ENCODE assay signal across 18 mouse cellular contexts in genomic region chr4:126090101-126090847, GRCm38 (mm10). TPM values are rescaled to one million over a fixed set of nuclear protein-coding genes. Genes with fewer than 3 reads are reported as not detected.
DNase-seq lines count a peak whose midpoint lies in the region; ATAC-seq and TF ChIP-seq lines count a peak whose summit lies in the region.
"Had no signal": no experiment of that assay in that cellular context is flagged by ENCODE, and none has a peak within 500 bp of the region (broad histone marks: within the 10 kb centered on the region; RNA-seq: fewer than 3 reads in every experiment).

No protein-coding gene starts in this region.

- no peaks in the 10 kb centered on the region for H3K4me1 ChIP-seq in heart, postnatal 0 days (ENCODE audit: control insufficient read depth, insufficient read depth)
- no peaks in the 10 kb centered on the region; the same call in 1 of the 2 replicates for H3K4me1 ChIP-seq in spleen, adult 2 months (ENCODE audit: control insufficient read depth, insufficient read depth, insufficient read length)
- H3K4me1 ChIP-seq in liver, postnatal 0 days (ENCODE audit: insufficient read depth): peaks cover 20% of the 10 kb centered on the region
- H3K4me1 ChIP-seq: limb, embryonic 12.5 days; neural tube, embryonic 15.5 days had no signal

- WGBS in heart, postnatal 0 days: 69% methylated on average over 7 of the region's 7 CpGs
- 38% methylated on average over 7 of the region's 7 CpGs for WGBS in spleen, adult 2 months
- WGBS in liver, postnatal 0 days (ENCODE audit: insufficient replicate concordance): 39% methylated on average over 7 of the region's 7 CpGs

- no peaks in the 10 kb centered on the region for H3K36me3 ChIP-seq in heart, postnatal 0 days (replicated peaks; ENCODE audit: control insufficient read depth, insufficient read depth, low read length)
- no peaks in the 10 kb centered on the region for H3K36me3 ChIP-seq in spleen, adult 2 months (ENCODE audit: control insufficient read depth, insufficient read depth, low read length)
- no peaks in the 10 kb centered on the region for H3K36me3 ChIP-seq in liver, postnatal 0 days (replicated peaks; ENCODE audit: insufficient read depth, low read length)
- H3K36me3 ChIP-seq: G1E; heart, embryonic 13.5 days had no signal

- no peaks in the 10 kb centered on the region for H3K27me3 ChIP-seq in heart, postnatal 0 days (ENCODE audit: control insufficient read depth, insufficient read depth, low read length)
- no peaks in the 10 kb centered on the region for H3K27me3 ChIP-seq in spleen, adult 2 months (ENCODE audit: control insufficient read depth, insufficient read depth, low read length)
- no peaks in the 10 kb centered on the region for H3K27me3 ChIP-seq in liver, postnatal 0 days (ENCODE audit: insufficient read depth, low read length)
- H3K27me3 ChIP-seq: heart, embryonic 13.5 days; limb, embryonic 12.5 days; neural tube, embryonic 15.5 days had no signal

- peak overlapping the region; percentile 32; the same call in 1 of the 2 replicates for H3K27ac ChIP-seq in heart, postnatal 0 days (ENCODE audit: low read depth)
- H3K27ac ChIP-seq in spleen, adult 2 months (ENCODE audit: insufficient read depth, low read length): peak overlapping the region; percentile 77
- peak overlapping the region; percentile 61 for H3K27ac ChIP-seq in liver, postnatal 0 days (ENCODE audit: low read depth)
- H3K27ac ChIP-seq: heart, embryonic 13.5 days; limb, embryonic 12.5 days; neural tube, embryonic 15.5 days had no signal

- H3K4me3 ChIP-seq in heart, postnatal 0 days (ENCODE audit: low read depth, low read length): no peak overlapping the region
- no peak overlapping the region for H3K4me3 ChIP-seq in spleen, adult 2 months (ENCODE audit: extremely low read depth, insufficient read depth, insufficient read length)
- H3K4me3 ChIP-seq in liver, postnatal 0 days (ENCODE audit: low read depth, low read length): no peak overlapping the region
- H3K4me3 ChIP-seq: heart, embryonic 13.5 days; limb, embryonic 12.5 days; neural tube, embryonic 15.5 days had no signal

- H3K4me2 ChIP-seq in heart, postnatal 0 days (ENCODE audit: low read depth, low read length): no peak overlapping the region
- H3K4me2 ChIP-seq in liver, postnatal 0 days (ENCODE audit: low read depth, low read length): no peak overlapping the region
- H3K4me2 ChIP-seq: heart, embryonic 13.5 days; limb, embryonic 12.5 days; neural tube, embryonic 15.5 days had no signal

- no peak overlapping the region for H3K9ac ChIP-seq in heart, postnatal 0 days (replicated peaks; ENCODE audit: low read depth, low read length)
- H3K9ac ChIP-seq in liver, postnatal 0 days (replicated peaks): no peak overlapping the region
- H3K9ac ChIP-seq: heart, embryonic 13.5 days; limb, embryonic 12.5 days; neural tube, embryonic 15.5 days had no signal

- intact Hi-C loops in left cerebral cortex, postnatal 10 days (cut with DNase I): no loop called here

- TF ChIP-seq POLR2A in spleen, adult 2 months (IDR thresholded peaks at IDR 0.05; ENCODE audit: low read depth, low read length): no peak

- no peak for ATAC-seq in heart, postnatal 0 days (ENCODE audit: insufficient read depth, low read depth)
- peak; percentile 85 for ATAC-seq in liver, postnatal 0 days
- ATAC-seq: hindbrain, embryonic 16.5 days; midbrain, embryonic 16.5 days had no signal

- no peaks in the 10 kb centered on the region for H3K9me3 ChIP-seq in heart, postnatal 0 days (replicated peaks; ENCODE audit: control insufficient read depth, low read length)
- no peaks in the 10 kb centered on the region for H3K9me3 ChIP-seq in liver, postnatal 0 days (ENCODE audit: low read length)
- H3K9me3 ChIP-seq: G1E; heart, embryonic 13.5 days; limb, embryonic 12.5 days; neural tube, embryonic 15.5 days had no signal

- TF ChIP-seq EP300 in heart, postnatal 0 days (IDR thresholded peaks at IDR 0.05; ENCODE audit: low read depth): no peak
- no peak for TF ChIP-seq EP300 in liver, postnatal 0 days (IDR thresholded peaks at IDR 0.05; ENCODE audit: low read depth)

- no peak for DNase-seq in heart, postnatal 0 days (ENCODE audit: low spot score)
- no peak for DNase-seq in heart, postnatal 4 days
- no peak for DNase-seq in spleen, adult 2 months (ENCODE audit: low read depth in 1 of 2, low spot score in 2 of 2)
- no peak for DNase-seq in spleen, adult 18-20 months
- DNase-seq in liver, postnatal 0 days: no peak
- no peak for DNase-seq in left cerebral cortex, postnatal 10 days (ENCODE audit: extremely low spot score in 1 of 2, low spot score in 2 of 2)
- DNase-seq in cerebellum, adult 18-20 months: no peak
- no peak for DNase-seq in adrenal gland, adult 18-20 months (ENCODE audit: low spot score in 2 of 2)
- DNase-seq: cerebellum, adult 2 months; gastrocnemius, postnatal 36 days; lung, postnatal 4 days; right cerebral cortex, adult 18-20 months had no signal

- no peak for TF ChIP-seq CTCF in heart, postnatal 0 days (IDR thresholded peaks at IDR 0.05; ENCODE audit: low read depth)
- no peak for TF ChIP-seq CTCF in spleen, adult 2 months (IDR thresholded peaks at IDR 0.05; ENCODE audit: extremely low read depth, insufficient read depth, insufficient read length, insufficient replicate concordance)
- TF ChIP-seq CTCF in liver, postnatal 0 days (IDR thresholded peaks at IDR 0.05; ENCODE audit: low read depth): no peak

RNA-seq across cellular contexts. Expression of gene Lsm10, which starts 6.1 kb away (rescaled TPM):
- total RNA-seq in heart, postnatal 0 days (2014; rRNA removed; ENCODE audit: low replicate concordance): 30.9 and 186 TPM in 2 replicates
- 41.7 and 43.1 TPM in 2 replicates for polyA plus RNA-seq in heart, postnatal 0 days (2015; fragmentation: Nextera tagmentation; extraction: Ambion mirVana)
- 10 to 100 TPM; 17.3 to 18.4 TPM for total RNA-seq in heart, postnatal 4 days (2021)
- polyA plus RNA-seq in spleen, adult 2 months (2012; rRNA removed): 22.2 and 25.7 TPM in 2 replicates
- 24.7 and 27.7 TPM in 2 replicates for polyA plus RNA-seq in liver, postnatal 0 days (2015; fragmentation: Nextera tagmentation; extraction: Ambion mirVana)
- total RNA-seq in left cerebral cortex, postnatal 10 days (2021): 10 to 100 TPM; 16.2 to 16.8 TPM
- 10 to 100 TPM; 18.7 to 25.2 TPM for total RNA-seq in adrenal gland, adult 18-20 months (2021)

RNA-seq across cellular contexts. Expression of gene Stk40, which starts 13.5 kb away (rescaled TPM):
- total RNA-seq in heart, postnatal 0 days (2014; rRNA removed; ENCODE audit: low replicate concordance): 19.9 and 22.8 TPM in 2 replicates
- polyA plus RNA-seq in heart, postnatal 0 days (2015; fragmentation: Nextera tagmentation; extraction: Ambion mirVana): 14.2 and 17.3 TPM in 2 replicates
- total RNA-seq in heart, postnatal 4 days (2021): 10 to 100 TPM; 32.5 to 33.2 TPM
- polyA plus RNA-seq in spleen, adult 2 months (2012; rRNA removed): 19.4 and 21.0 TPM in 2 replicates
- polyA plus RNA-seq in liver, postnatal 0 days (2015; fragmentation: Nextera tagmentation; extraction: Ambion mirVana): 11.3 and 12.1 TPM in 2 replicates
- total RNA-seq in left cerebral cortex, postnatal 10 days (2021): 10 to 100 TPM; 18.6 to 25.9 TPM
- total RNA-seq in adrenal gland, adult 18-20 months (2021): 10 to 100 TPM; 63.0 to 77.6 TPM

RNA-seq across cellular contexts. Expression of gene Oscp1, which starts 31.9 kb away (rescaled TPM):
- 1.4 and 5.9 TPM in 2 replicates for total RNA-seq in heart, postnatal 0 days (2014; rRNA removed; ENCODE audit: low replicate concordance)
- polyA plus RNA-seq in heart, postnatal 0 days (2015; fragmentation: Nextera tagmentation; extraction: Ambion mirVana): 3.8 and 4.2 TPM in 2 replicates
- total RNA-seq in heart, postnatal 4 days (2021): 1 to 10 TPM; 4.9 to 5.9 TPM
- 0.35 and 0.46 TPM in 2 replicates for polyA plus RNA-seq in spleen, adult 2 months (2012; rRNA removed)
- polyA plus RNA-seq in liver, postnatal 0 days (2015; fragmentation: Nextera tagmentation; extraction: Ambion mirVana): 0.90 and 1.5 TPM in 2 replicates
- 10 to 100 TPM; 54.4 to 57.0 TPM for total RNA-seq in left cerebral cortex, postnatal 10 days (2021)
- total RNA-seq in adrenal gland, adult 18-20 months (2021): 10 to 100 TPM in 1 of 2 experiments, 1 to 10 TPM in 1; 7.2 to 10.6 TPM

RNA-seq across cellular contexts. Expression of gene Mrps15, which starts 43.5 kb away (rescaled TPM):
- total RNA-seq in heart, postnatal 0 days (2014; rRNA removed; ENCODE audit: low replicate concordance): 52.4 and 84.0 TPM in 2 replicates
- polyA plus RNA-seq in heart, postnatal 0 days (2015; fragmentation: Nextera tagmentation; extraction: Ambion mirVana): 139 and 142 TPM in 2 replicates
- total RNA-seq in heart, postnatal 4 days (2021): 10 to 100 TPM; 62.9 to 65.3 TPM
- polyA plus RNA-seq in spleen, adult 2 months (2012; rRNA removed): 33.6 and 66.2 TPM in 2 replicates
- 57.2 and 58.1 TPM in 2 replicates for polyA plus RNA-seq in liver, postnatal 0 days (2015; fragmentation: Nextera tagmentation; extraction: Ambion mirVana)
- total RNA-seq in left cerebral cortex, postnatal 10 days (2021): 10 to 100 TPM; 52.8 to 54.8 TPM
- total RNA-seq in adrenal gland, adult 18-20 months (2021): 10 to 100 TPM; 85.5 to 99.2 TPM

RNA-seq across cellular contexts. Expression of gene Eva1b, which starts 57.3 kb away (rescaled TPM):
- total RNA-seq in heart, postnatal 0 days (2014; rRNA removed; ENCODE audit: low replicate concordance): 53.1 and 69.1 TPM in 2 replicates
- 26.8 and 28.5 TPM in 2 replicates for polyA plus RNA-seq in heart, postnatal 0 days (2015; fragmentation: Nextera tagmentation; extraction: Ambion mirVana)
- total RNA-seq in heart, postnatal 4 days (2021): 10 to 100 TPM; 27.3 to 29.3 TPM
- 57.5 and 89.5 TPM in 2 replicates for polyA plus RNA-seq in spleen, adult 2 months (2012; rRNA removed)
- 17.1 and 17.7 TPM in 2 replicates for polyA plus RNA-seq in liver, postnatal 0 days (2015; fragmentation: Nextera tagmentation; extraction: Ambion mirVana)
- total RNA-seq in left cerebral cortex, postnatal 10 days (2021): 1 to 10 TPM; 6.8 to 8.0 TPM
- 10 to 100 TPM; 13.3 to 13.8 TPM for total RNA-seq in adrenal gland, adult 18-20 months (2021)
